Mouse (Mus musculus) effector memory CD4-positive, alpha-beta T cell, adult 7 months (primary cell): ENCODE data around the gene Mrps24. TPM values are rescaled to one million over a fixed set of nuclear protein-coding genes. Genes with fewer than 3 reads are reported as not detected.

Experiments
- polyA plus RNA-seq: library from polyadenylated mRNA; unstranded; fragments of 100-300 nt; shearing (Covaris generic); gene quantifications from one replicate; pipeline ENCODE4 v1.2.1, GENCODE M21; 2017

Mrps24 gene
- polyA plus RNA-seq, result 119 TPM

DNA sequence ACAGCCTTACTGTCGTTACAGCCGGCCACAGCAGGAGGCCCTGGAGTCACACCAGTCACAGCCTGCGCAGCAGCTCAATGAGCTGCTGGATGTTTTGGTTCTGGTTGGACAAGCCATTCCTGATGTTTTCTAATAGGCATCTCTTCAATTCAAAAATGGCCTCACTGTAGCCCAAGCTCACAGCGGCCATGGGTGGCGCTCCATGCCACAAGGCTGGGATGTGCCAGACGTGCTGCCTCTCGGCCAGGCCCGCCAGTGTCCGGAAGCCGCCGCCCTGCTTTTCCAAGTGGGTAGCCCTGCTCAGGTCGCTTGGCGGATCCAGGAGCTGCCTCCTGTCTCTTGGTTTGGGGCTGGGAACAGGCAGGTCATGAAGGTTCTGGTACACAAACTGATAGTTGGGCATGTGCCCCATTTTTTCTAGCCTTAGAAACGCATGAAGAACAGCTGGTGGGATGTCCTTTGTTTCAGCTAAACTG lies at the start of gene Mrps24:
TSS of gene Mrps24 (minus strand) at position 51 of the 476 bp plus-strand sequence.

GRCm38 (mm10) chr11:5761820-5762632 lies 46.5 kb upstream of the Mrps24 start, which contains the start of gene Urgcp:
Gene Urgcp, minus strand, starts transcription at chr11:5762376.

Other genes starting within 250 kb of the Mrps24 start
- 209 TPM for gene Xbp1, start 195.0 kb downstream of the Mrps24 start, polyA plus RNA-seq
- 105 TPM for gene Ccdc117, start 173.5 kb downstream of the Mrps24 start, polyA plus RNA-seq
- gene Ankrd36, start 146.0 kb downstream of the Mrps24 start, polyA plus RNA-seq, result 0.16 TPM
- 24.0 TPM for gene Urgcp, start 46.7 kb upstream of the Mrps24 start, polyA plus RNA-seq
- 181 TPM for gene Dbnl, start 72.8 kb upstream of the Mrps24 start, polyA plus RNA-seq
- gene Pgam2, start 88.1 kb upstream of the Mrps24 start, polyA plus RNA-seq, result 1.9 TPM
- 11.8 TPM for gene Polm, start 122.3 kb upstream of the Mrps24 start, polyA plus RNA-seq
- gene Aebp1, start 146.3 kb upstream of the Mrps24 start, polyA plus RNA-seq, result 0.54 TPM
- gene Pold2, start 162.6 kb upstream of the Mrps24 start, polyA plus RNA-seq, result 51.8 TPM
- gene Myl7, start 183.1 kb upstream of the Mrps24 start, polyA plus RNA-seq, result not detected
- gene Gck, start 234.4 kb upstream of the Mrps24 start, polyA plus RNA-seq, result 0.63 TPM
- 26.4 TPM for gene Ykt6, start 240.0 kb upstream of the Mrps24 start, polyA plus RNA-seq